Mouse (Mus musculus) adrenal gland, adult (tissue): Measurements from ENCODE around the gene Ddc.
A peak's percentile ranks its signal among the peaks of the same experiment; 100 is the strongest.

Experiments used
- DNase-seq, 2 experiments: peaks; one replicate each; pipeline ENCODE4 v3.0.0; 2022 to 2023; ENCODE audit warnings: low spot score in 1 of 2; ENCODE audit not compliant: inconsistent age in 2 of 2

The Ddc gene

GRCm38 (mm10) chr11:11878278-11878980 lies 19.5 kb downstream of the Ddc start:
- peak in 1 of 2 experiments; percentile 46 for DNase-seq

GRCm38 (mm10) chr11:11877891-11878277 lies 20.1 kb downstream of the Ddc start:
- no peak for DNase-seq

- no peak for DNase-seq
These were observed 21.6 kb downstream of the Ddc start for GRCm38 (mm10) chr11:11876366-11876765.

- no peak for DNase-seq
These were observed 22.7 kb downstream of the Ddc start for GRCm38 (mm10) chr11:11875230-11875629.

GRCm38 (mm10) chr11:11873023-11873908 lies 24.7 kb downstream of the Ddc start:
- DNase-seq = no peak

GRCm38 (mm10) chr11:11872140-11872795 lies 25.7 kb downstream of the Ddc start:
- DNase-seq = no peak

GRCm38 (mm10) chr11:11871197-11871813 lies 26.6 kb downstream of the Ddc start:
- DNase-seq = no peak

- peak in 1 of 2 experiments; percentile 39 for DNase-seq
These were observed 29.9 kb downstream of the Ddc start for GRCm38 (mm10) chr11:11867971-11868481.

- DNase-seq = no peak
These were observed 31.2 kb downstream of the Ddc start for GRCm38 (mm10) chr11:11866696-11867095.

- DNase-seq = no peak
These were observed 32.8 kb downstream of the Ddc start for GRCm38 (mm10) chr11:11865128-11865527.

GRCm38 (mm10) chr11:11864446-11865101 lies 33.4 kb downstream of the Ddc start:
- no peak for DNase-seq

- DNase-seq = no peak
These were observed 35.4 kb downstream of the Ddc start for GRCm38 (mm10) chr11:11862502-11862901.

GRCm38 (mm10) chr11:11856959-11857358 lies 41.0 kb downstream of the Ddc start:
- no peak for DNase-seq

- no peak for DNase-seq
These were observed 42.2 kb downstream of the Ddc start for GRCm38 (mm10) chr11:11855685-11856131.

GRCm38 (mm10) chr11:11855061-11855672 lies 42.8 kb downstream of the Ddc start:
- no peak for DNase-seq

GRCm38 (mm10) chr11:11853731-11854461 lies 44.0 kb downstream of the Ddc start:
- DNase-seq = no peak

GRCm38 (mm10) chr11:11851957-11852505 lies 45.9 kb downstream of the Ddc start:
- DNase-seq = no peak

- DNase-seq = peak in 1 of 2 experiments; percentile 29
These were observed 47.3 kb downstream of the Ddc start for GRCm38 (mm10) chr11:11850476-11851267.
